Mouse (Mus musculus): Measurements from ENCODE around the gene Msi2. TPM values are rescaled to one million over a fixed set of nuclear protein-coding genes. Genes with fewer than 3 reads are reported as not detected.

Gene Msi2
- total and polyA plus RNA-seq, 2 experiments from 2014 or later: 33.0 to 170 TPM

- Histone ChIP-seq H3K36me3 (ENCODE audit: insufficient read depth, low read length) (no peaks in the 10 kb centered on the region), H3K9me3 (ENCODE audit: low read length) (no peaks in the 10 kb centered on the region), H3K4me3 (ENCODE audit: low read length) (no peak overlapping the region), H3K4me1 (ENCODE audit: insufficient read depth, low read length) (peaks cover 29% of the 10 kb centered on the region), H3K27me3 (ENCODE audit: insufficient read depth, low read length) (no peaks in the 10 kb centered on the region), H3K27ac (peak overlapping the region; percentile 51; the same call in 1 of the 2 replicates), H3K9ac (replicated peaks; ENCODE audit: low read length) (0 out of 2 replicates have a peak overlapping the region, but pooled peaks have one; percentile 5), H3K4me2 (ENCODE audit: low read depth, low read length) (no peak overlapping the region)
- DNase-seq (ENCODE audit: low spot score): no peak
- no peak for TF ChIP-seq CTCF (IDR thresholded peaks at IDR 0.05; ENCODE audit: low read depth)
- 16% methylated on average over 11 of the region's 11 CpGs for WGBS
- ATAC-seq: no peak
Measured at GRCm38 (mm10) chr11:88534331-88534929, 183.9 kb downstream of the Msi2 start.

- no peak overlapping the region for H3K27ac ChIP-seq
- no peaks in the 10 kb centered on the region for H3K27me3 ChIP-seq (ENCODE audit: insufficient read depth, low read length)
- no peak overlapping the region for H3K4me2 ChIP-seq (ENCODE audit: low read depth, low read length)
- no peaks in the 10 kb centered on the region for H3K9me3 ChIP-seq (ENCODE audit: low read length)
- H3K4me1 ChIP-seq (ENCODE audit: insufficient read depth, low read length): peaks cover 40% of the 10 kb centered on the region
- WGBS: 73% methylated on average over 2 of the region's 2 CpGs
- H3K36me3 ChIP-seq (ENCODE audit: insufficient read depth, low read length): no peaks in the 10 kb centered on the region
- H3K9ac ChIP-seq (replicated peaks; ENCODE audit: low read length): no peak overlapping the region
- no peak for DNase-seq (ENCODE audit: low spot score)
- TF ChIP-seq CTCF (IDR thresholded peaks at IDR 0.05; ENCODE audit: low read depth): no peak
- H3K4me3 ChIP-seq (ENCODE audit: low read length): no peak overlapping the region
- no peak for ATAC-seq
Measured at GRCm38 (mm10) chr11:88532016-88532415, 186.3 kb downstream of the Msi2 start.

- no peak overlapping the region for H3K4me3 ChIP-seq (ENCODE audit: low read length)
- H3K36me3 ChIP-seq (ENCODE audit: insufficient read depth, low read length): no peaks in the 10 kb centered on the region
- DNase-seq (ENCODE audit: low spot score) (no peak), ATAC-seq (no peak)
- H3K4me2 ChIP-seq (ENCODE audit: low read depth, low read length): no peak overlapping the region
- peaks cover 50% of the 10 kb centered on the region for H3K4me1 ChIP-seq (ENCODE audit: insufficient read depth, low read length)
- no peak overlapping the region for H3K27ac ChIP-seq
- no peaks in the 10 kb centered on the region for H3K27me3 ChIP-seq (ENCODE audit: insufficient read depth, low read length)
- 83% methylated on average over 4 of the region's 4 CpGs for WGBS
- TF ChIP-seq CTCF (IDR thresholded peaks at IDR 0.05; ENCODE audit: low read depth): no peak
- no peaks in the 10 kb centered on the region for H3K9me3 ChIP-seq (ENCODE audit: low read length)
- H3K9ac ChIP-seq (replicated peaks; ENCODE audit: low read length): no peak overlapping the region
Measured at GRCm38 (mm10) chr11:88530032-88530431, 188.3 kb downstream of the Msi2 start.

DNA sequence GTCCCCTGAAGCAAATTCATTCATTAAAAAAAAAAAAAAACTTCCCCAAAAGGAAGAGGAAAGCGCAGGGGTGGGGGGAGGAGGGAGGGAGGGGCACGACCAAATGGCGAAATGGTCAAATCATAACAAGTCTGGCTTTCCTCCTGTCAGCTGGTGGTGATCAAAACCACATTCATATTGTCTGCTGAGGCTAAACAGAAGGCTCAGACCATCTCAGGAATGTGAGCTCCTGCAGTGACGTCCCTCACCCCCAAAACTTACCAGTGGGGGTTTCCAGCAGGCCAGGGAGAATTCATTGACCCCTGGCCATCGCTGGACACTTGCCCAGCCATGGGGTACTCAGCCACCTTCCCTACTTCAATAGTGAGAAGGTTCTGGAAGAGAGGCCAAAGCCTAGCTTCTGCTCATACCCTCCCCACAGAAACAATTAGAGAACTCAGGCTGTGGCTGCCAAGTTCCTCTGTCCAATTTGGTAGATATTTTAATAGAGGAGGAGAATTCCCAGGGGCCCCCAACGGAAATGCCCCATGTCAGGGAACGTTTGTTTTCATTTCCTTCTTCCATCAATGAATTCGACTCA lies 189.7 kb downstream of the Msi2 start:
- DNase-seq (ENCODE audit: low spot score): peak; percentile 62

GRCm38 (mm10) chr11:88526711-88527110 lies 191.6 kb downstream of the Msi2 start:
- Histone ChIP-seq H3K36me3 (ENCODE audit: insufficient read depth, low read length) (no peaks in the 10 kb centered on the region), H3K4me3 (ENCODE audit: low read length) (no peak overlapping the region), H3K4me1 (ENCODE audit: insufficient read depth, low read length) (peaks cover 60% of the 10 kb centered on the region), H3K27me3 (ENCODE audit: insufficient read depth, low read length) (no peaks in the 10 kb centered on the region), H3K9me3 (ENCODE audit: low read length) (no peaks in the 10 kb centered on the region), H3K4me2 (ENCODE audit: low read depth, low read length) (no peak overlapping the region), H3K27ac (peak overlapping the region; percentile 84; the same call in 1 of the 2 replicates), H3K9ac (replicated peaks; ENCODE audit: low read length) (no peak overlapping the region)
- no peak for TF ChIP-seq CTCF (IDR thresholded peaks at IDR 0.05; ENCODE audit: low read depth)
- ATAC-seq (no peak), DNase-seq (ENCODE audit: low spot score) (no peak)
- WGBS: 13% methylated on average over 7 of the region's 7 CpGs

More for the DNA sequence above, 189.7 kb downstream of the Msi2 start:
- no peaks in the 10 kb centered on the region for H3K9me3 ChIP-seq (ENCODE audit: low read length)
- peak overlapping the region; percentile 51 for H3K27ac ChIP-seq
- H3K4me2 ChIP-seq (ENCODE audit: low read depth, low read length): no peak overlapping the region
- TF ChIP-seq CTCF (IDR thresholded peaks at IDR 0.05; ENCODE audit: low read depth): no peak
- WGBS: 24% methylated on average over 8 of the region's 8 CpGs
- ATAC-seq: no peak
- H3K9ac ChIP-seq (replicated peaks; ENCODE audit: low read length): no peak overlapping the region
- H3K27me3 ChIP-seq (ENCODE audit: insufficient read depth, low read length): no peaks in the 10 kb centered on the region
- H3K4me3 ChIP-seq (ENCODE audit: low read length): no peak overlapping the region
- H3K36me3 ChIP-seq (ENCODE audit: insufficient read depth, low read length): no peaks in the 10 kb centered on the region
- H3K4me1 ChIP-seq (ENCODE audit: insufficient read depth, low read length): peaks cover 53% of the 10 kb centered on the region

DNA sequence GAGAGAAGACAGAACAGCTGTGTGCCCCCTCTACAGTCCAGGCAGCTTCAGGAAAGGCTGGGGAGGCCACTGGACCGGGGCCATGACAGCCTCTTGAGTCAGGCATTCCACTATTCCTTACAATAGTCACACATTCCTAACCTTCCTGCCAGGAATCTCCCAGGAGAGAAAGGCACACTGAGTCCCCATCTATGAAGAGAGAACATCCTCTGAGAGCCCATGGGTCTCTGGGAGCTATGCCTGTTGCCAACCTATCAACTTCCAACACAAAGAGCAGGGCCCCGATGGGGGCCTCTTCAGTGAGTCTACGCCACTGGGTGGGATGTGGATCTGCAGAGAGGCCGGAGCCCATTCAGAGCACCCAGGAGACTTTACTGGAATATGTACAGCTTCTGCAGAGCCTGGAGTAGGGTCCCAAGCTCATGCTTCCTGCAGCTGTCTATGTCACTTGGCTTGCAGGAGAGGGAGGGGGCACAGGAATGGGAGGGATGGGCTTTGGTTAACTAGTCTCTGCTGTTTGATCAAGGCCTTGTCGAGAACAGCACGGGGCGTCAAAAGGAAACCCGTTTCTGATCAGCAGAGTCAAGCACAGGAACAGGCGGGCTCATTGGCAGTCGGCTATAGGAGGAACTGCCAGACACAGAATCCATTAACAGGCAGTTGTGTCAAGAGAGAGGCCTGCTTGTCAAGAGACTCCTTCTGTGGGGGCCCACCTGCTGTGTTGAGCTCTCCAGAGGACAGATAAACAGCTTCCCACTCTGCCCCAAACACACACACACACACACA lies 193.3 kb downstream of the Msi2 start:
- peaks cover 72% of the 10 kb centered on the region for H3K4me1 ChIP-seq (ENCODE audit: insufficient read depth, low read length)
- peak; percentile 77 for DNase-seq (ENCODE audit: low spot score)
- 22% methylated on average over 10 of the region's 10 CpGs for WGBS

More for the DNA sequence above, 193.3 kb downstream of the Msi2 start:
- Histone ChIP-seq H3K27ac (peak overlapping the region; percentile 84), H3K9me3 (ENCODE audit: low read length) (no peaks in the 10 kb centered on the region), H3K4me3 (ENCODE audit: low read length) (no peak overlapping the region), H3K4me2 (ENCODE audit: low read depth, low read length) (no peak overlapping the region), H3K36me3 (ENCODE audit: insufficient read depth, low read length) (no peaks in the 10 kb centered on the region), H3K9ac (replicated peaks; ENCODE audit: low read length) (no peak overlapping the region), H3K27me3 (ENCODE audit: insufficient read depth, low read length) (no peaks in the 10 kb centered on the region)
- ATAC-seq: peak; percentile 89
- peak; percentile 23; the same call in 1 of the 2 replicates for TF ChIP-seq CTCF (IDR thresholded peaks at IDR 0.05; ENCODE audit: low read depth)
